Mouse (Mus musculus) bone marrow macrophage, adult 2 months (primary cell): ENCODE results near the gene Abi2.

Experiments
- CTCF ChIP-seq: IDR thresholded peaks from 2 replicates; pipeline ENCODE4 v1.5.1; 2012; ENCODE audit warnings: low read depth, mild to moderate bottlenecking, low read length, moderate library complexity
- POLR2A ChIP-seq: IDR thresholded peaks from 2 replicates; pipeline ENCODE4 v1.6.1; 2012; ENCODE audit warnings: mild to moderate bottlenecking, low read depth, low read length, borderline replicate concordance

DNA sequence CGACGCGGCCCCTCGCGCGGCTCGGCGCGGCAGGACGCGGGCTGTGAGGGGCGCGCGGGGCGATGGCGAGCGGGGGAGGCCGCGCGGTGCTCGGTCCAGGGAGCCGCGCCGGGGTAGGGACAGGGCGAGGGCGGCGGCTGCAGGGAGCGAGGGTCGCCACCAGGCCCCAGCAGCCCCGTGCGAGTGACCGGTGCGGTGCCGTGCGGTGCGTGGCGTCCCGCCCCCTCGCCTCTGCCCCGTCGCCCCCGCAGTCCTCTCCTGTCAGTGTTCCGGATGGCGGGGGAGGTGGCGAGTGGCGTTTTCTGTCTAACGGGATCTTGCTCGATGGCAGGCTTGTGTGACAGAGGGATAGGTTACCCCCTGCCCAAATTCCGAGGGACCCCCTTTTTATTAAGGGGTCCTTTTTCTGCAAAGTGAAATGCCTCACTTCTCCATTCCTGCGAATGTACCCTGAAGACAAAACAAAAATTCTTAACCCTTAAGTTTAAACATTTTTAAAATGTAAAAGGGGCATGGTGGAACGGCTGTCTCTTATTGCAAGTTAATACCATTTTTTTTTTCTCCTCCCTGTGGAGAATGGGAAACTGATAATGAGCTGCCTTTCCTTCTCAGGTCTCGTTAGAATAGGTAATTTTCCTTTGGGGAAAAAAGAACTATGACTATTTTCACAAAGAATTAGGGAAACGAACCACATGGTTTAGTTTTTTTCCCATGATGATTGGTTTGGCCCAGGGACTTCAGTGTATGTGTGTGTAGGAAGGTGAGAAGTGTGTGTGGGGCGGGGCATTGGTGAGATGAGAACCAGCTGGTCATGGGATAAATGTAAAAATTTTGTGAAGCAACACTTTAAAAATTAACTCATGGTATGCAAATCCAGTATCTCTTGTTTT is 754 bp downstream of the Abi2 start:
- no peak for TF ChIP-seq CTCF
- TF ChIP-seq POLR2A = no peak
